Mouse (Mus musculus): ENCODE measurements around the gene Mcm2. TPM values are rescaled to one million over a fixed set of nuclear protein-coding genes. Genes with fewer than 3 reads are reported as not detected.

Mcm2 gene
- polyA plus RNA-seq, 1 experiment from 2014 or later, result 200 TPM

Other genes starting within 250 kb of the Mcm2 start
- gene Mgll, start 174.4 kb downstream of the Mcm2 start, polyA plus RNA-seq (2016; fragmentation: Nextera tagmentation; extraction: Ambion mirVana), result 3.5 and 5.5 TPM in 2 replicates
- 23.0 and 23.5 TPM in 2 replicates for gene Abtb1, start 56.8 kb downstream of the Mcm2 start, polyA plus RNA-seq (2016; fragmentation: Nextera tagmentation; extraction: Ambion mirVana)
- 248 and 258 TPM in 2 replicates for gene Podxl2, start 23.7 kb downstream of the Mcm2 start, polyA plus RNA-seq (2016; fragmentation: Nextera tagmentation; extraction: Ambion mirVana)
- gene Tpra1, start 3.5 kb upstream of the Mcm2 start, polyA plus RNA-seq (2016; fragmentation: Nextera tagmentation; extraction: Ambion mirVana), result 49.9 and 60.6 TPM in 2 replicates

Data from forebrain, embryonic 12.5 days (tissue).